ENCODE assay signal across 8 mouse cellular contexts in genomic region chr6:70709338-70710055, GRCm38 (mm10).
DNase-seq lines count a peak whose midpoint lies in the region; ATAC-seq and TF ChIP-seq lines count a peak whose summit lies in the region.

No protein-coding gene starts in this region.

- H3K4me3 ChIP-seq in bone marrow macrophage, adult 2 months (ENCODE audit: insufficient read depth, low read length) = no peak overlapping the region
- peak overlapping the region; percentile 39 for H3K4me3 ChIP-seq in erythroblast, embryonic 14.5 days (replicated peaks)
- no peak overlapping the region for H3K4me3 ChIP-seq in hindbrain, embryonic 11.5 days (ENCODE audit: low read depth, low read length)
- H3K4me3 ChIP-seq in spleen, adult 2 months (ENCODE audit: extremely low read depth, insufficient read depth, insufficient read length) = no peak overlapping the region

- 7% methylated on average over 7 of the region's 7 CpGs for WGBS in hindbrain, embryonic 11.5 days
- WGBS in spleen, adult 2 months = 9% methylated on average over 7 of the region's 7 CpGs

- H3K9ac ChIP-seq in hindbrain, embryonic 11.5 days (ENCODE audit: low read depth, low read length) = no peak overlapping the region

- H3K27me3 ChIP-seq in erythroblast, embryonic 14.5 days (ENCODE audit: control insufficient read depth) = no peaks in the 10 kb centered on the region
- no peaks in the 10 kb centered on the region for H3K27me3 ChIP-seq in hindbrain, embryonic 11.5 days (ENCODE audit: control insufficient read depth, insufficient read depth, low read length)
- H3K27me3 ChIP-seq in spleen, adult 2 months (ENCODE audit: control insufficient read depth, insufficient read depth, low read length) = no peaks in the 10 kb centered on the region

- H3K27ac ChIP-seq in bone marrow macrophage, adult 2 months (ENCODE audit: insufficient read depth, low read depth, low read length) = no peak overlapping the region
- H3K27ac ChIP-seq in hindbrain, embryonic 11.5 days (ENCODE audit: low read depth, low read length) = no peak overlapping the region
- H3K27ac ChIP-seq in spleen, adult 2 months (ENCODE audit: insufficient read depth, low read length) = 0 out of 2 replicates have a peak overlapping the region, but pooled peaks have one; percentile 1

- no peaks in the 10 kb centered on the region for H3K9me3 ChIP-seq in erythroblast, embryonic 14.5 days (ENCODE audit: control insufficient read depth, low read length)
- no peaks in the 10 kb centered on the region for H3K9me3 ChIP-seq in hindbrain, embryonic 11.5 days (ENCODE audit: control insufficient read depth, low read length)

- intact Hi-C loops in heart, postnatal 25 days (cut with DNase I) = loop anchor here (5.0 kb wide), 3 partner anchors 43 to 168 kb away; partner anchors contain the start of gene Rpia
- intact Hi-C loops in left cerebral cortex, postnatal 10 days (cut with DNase I) = loop anchor here (5.0 kb wide), 2 partner anchors 58 to 98 kb away; no protein-coding TSS in a partner anchor

- peak; percentile 93 for DNase-seq in heart, adult 11 months
- DNase-seq in heart, postnatal 25 days (ENCODE audit: low spot score) = no peak
- DNase-seq in hindbrain, embryonic 11.5 days (ENCODE audit: low spot score) = peak; percentile 57
- DNase-seq in left cerebral cortex, postnatal 10 days (ENCODE audit: extremely low spot score in 1 of 2, low spot score in 2 of 2) = peak; percentile 10 to 29
- DNase-seq in spleen, adult 2 months (ENCODE audit: low read depth in 1 of 2, low spot score in 2 of 2) = peak; percentile 65 to 70

- no peak for TF ChIP-seq POLR2A in bone marrow macrophage, adult 2 months (IDR thresholded peaks at IDR 0.05; ENCODE audit: borderline replicate concordance, low read depth, low read length)
- TF ChIP-seq POLR2A in spleen, adult 2 months (IDR thresholded peaks at IDR 0.05; ENCODE audit: low read depth, low read length) = no peak

- ATAC-seq in hindbrain, embryonic 11.5 days (ENCODE audit: low FRiP score) = peak; percentile 85
- peak; percentile 92 for ATAC-seq in megakaryocyte-erythroid progenitor cell, adult 5-6 weeks (replicated peaks; ENCODE audit: low FRiP score, low TSS enrichment, poor library complexity, severe bottlenecking)

- H3K4me2 ChIP-seq in hindbrain, embryonic 11.5 days (replicated peaks; ENCODE audit: low read depth, low read length) = no peak overlapping the region

- no peaks in the 10 kb centered on the region for H3K4me1 ChIP-seq in bone marrow macrophage, adult 2 months (ENCODE audit: control insufficient read depth, insufficient read depth, low read length)
- H3K4me1 ChIP-seq in erythroblast, embryonic 14.5 days (ENCODE audit: control insufficient read depth) = peaks cover 32% of the 10 kb centered on the region
- H3K4me1 ChIP-seq in hindbrain, embryonic 11.5 days (replicated peaks; ENCODE audit: control insufficient read depth, insufficient read depth, low read length) = no peaks in the 10 kb centered on the region
- H3K4me1 ChIP-seq in spleen, adult 2 months (ENCODE audit: control insufficient read depth, insufficient read depth, insufficient read length) = no peaks in the 10 kb centered on the region

- H3K36me3 ChIP-seq in erythroblast, embryonic 14.5 days (ENCODE audit: control insufficient read depth) = no peaks in the 10 kb centered on the region
- H3K36me3 ChIP-seq in hindbrain, embryonic 11.5 days (ENCODE audit: control insufficient read depth, insufficient read depth, low read length) = no peaks in the 10 kb centered on the region
- no peaks in the 10 kb centered on the region for H3K36me3 ChIP-seq in spleen, adult 2 months (ENCODE audit: control insufficient read depth, insufficient read depth, low read length)

- peak; percentile 41; the same call in 1 of the 2 replicates for TF ChIP-seq CTCF in bone marrow macrophage, adult 2 months (IDR thresholded peaks at IDR 0.05; ENCODE audit: low read depth, low read length)
- TF ChIP-seq CTCF in spleen, adult 2 months (IDR thresholded peaks at IDR 0.05; ENCODE audit: extremely low read depth, insufficient read depth, insufficient read length, insufficient replicate concordance) = peak; percentile 73; the same call in 1 of the 2 replicates
